Comparison of ENCODE assay signal across 9 mouse cellular contexts in genomic region chr9:71808640-71809254, GRCm38 (mm10). TPM values are rescaled to one million over a fixed set of nuclear protein-coding genes. Genes with fewer than 3 reads are reported as not detected.
DNase-seq lines count a peak whose midpoint lies in the region; ATAC-seq lines count a peak whose summit lies in the region.
"Had no signal": no experiment of that assay in that cellular context is flagged by ENCODE, and none has a peak within 500 bp of the region (broad histone marks: within the 10 kb centered on the region; RNA-seq: fewer than 3 reads in every experiment).

No protein-coding gene starts in this region.

- peaks cover 29% of the 10 kb centered on the region for H3K4me1 ChIP-seq in midbrain, embryonic 10.5 days
- peaks cover 4% of the 10 kb centered on the region; the same call in 1 of the 2 replicates for H3K4me1 ChIP-seq in midbrain, embryonic 16.5 days (ENCODE audit: control insufficient read depth, insufficient read depth, low read length)
- H3K4me1 ChIP-seq in intestine, embryonic 15.5 days (replicated peaks): 0 out of 2 replicates have a peak, but pooled peaks cover 5% of the 10 kb centered on the region

- peak; percentile 37 for DNase-seq in embryo, embryonic 11 days
- no peak for DNase-seq in embryo, embryonic 9.5 days (ENCODE audit: extremely low spot score)
- no peak for DNase-seq in midbrain, embryonic 10.5 days (ENCODE audit: low spot score)
- no peak for DNase-seq in gastrocnemius, postnatal 36 days
- DNase-seq in ovary, postnatal 14 days (ENCODE audit: low spot score): no peak
- DNase-seq: kidney, postnatal 14 days had no signal

- no peak for ATAC-seq in midbrain, embryonic 16.5 days
- no peak for ATAC-seq in intestine, embryonic 15.5 days
- no peak for ATAC-seq in CD4-positive, CD25-positive, alpha-beta regulatory T cell, adult 4 months

- WGBS in midbrain, embryonic 10.5 days: 33% methylated on average over 11 of the region's 11 CpGs
- 38% methylated on average over 11 of the region's 11 CpGs for WGBS in midbrain, embryonic 16.5 days
- 41% methylated on average over 11 of the region's 11 CpGs for WGBS in intestine, embryonic 15.5 days

- intact Hi-C loops in gastrocnemius, postnatal 36 days (cut with DNase I): no loop called here

- H3K36me3 ChIP-seq in midbrain, embryonic 10.5 days: no peaks in the 10 kb centered on the region
- no peaks in the 10 kb centered on the region for H3K36me3 ChIP-seq in midbrain, embryonic 16.5 days (ENCODE audit: control insufficient read depth, insufficient read depth, low read length)
- H3K36me3 ChIP-seq in intestine, embryonic 15.5 days: no peaks in the 10 kb centered on the region

- H3K9me3 ChIP-seq in midbrain, embryonic 10.5 days (replicated peaks): no peaks in the 10 kb centered on the region
- no peaks in the 10 kb centered on the region for H3K9me3 ChIP-seq in midbrain, embryonic 16.5 days (replicated peaks; ENCODE audit: control insufficient read depth, low read length, poor library complexity, severe bottlenecking)
- no peaks in the 10 kb centered on the region for H3K9me3 ChIP-seq in intestine, embryonic 15.5 days

- H3K27ac ChIP-seq in midbrain, embryonic 10.5 days (replicated peaks): 0 out of 2 replicates have a peak overlapping the region, but pooled peaks have one; percentile 7
- H3K27ac ChIP-seq in midbrain, embryonic 16.5 days (ENCODE audit: low read length): no peak overlapping the region
- no peak overlapping the region for H3K27ac ChIP-seq in intestine, embryonic 15.5 days

- H3K9ac ChIP-seq in midbrain, embryonic 16.5 days (ENCODE audit: low read depth, low read length): no peak overlapping the region
- H3K9ac ChIP-seq in intestine, embryonic 15.5 days: no peak overlapping the region

- peak overlapping the region; percentile 12 for H3K4me3 ChIP-seq in midbrain, embryonic 10.5 days
- no peak overlapping the region for H3K4me3 ChIP-seq in midbrain, embryonic 16.5 days (ENCODE audit: low read depth, low read length)
- H3K4me3 ChIP-seq in intestine, embryonic 15.5 days (replicated peaks): no peak overlapping the region; the same call in 1 of the 2 replicates

- H3K27me3 ChIP-seq in midbrain, embryonic 10.5 days (ENCODE audit: low read depth, poor library complexity, severe bottlenecking): peaks cover 7% of the 10 kb centered on the region
- no peaks in the 10 kb centered on the region for H3K27me3 ChIP-seq in midbrain, embryonic 16.5 days (ENCODE audit: control insufficient read depth, insufficient read depth, low read depth, low read length)
- no peaks in the 10 kb centered on the region for H3K27me3 ChIP-seq in intestine, embryonic 15.5 days (replicated peaks)

- H3K4me2 ChIP-seq in midbrain, embryonic 16.5 days (ENCODE audit: low read length): no peak overlapping the region
- H3K4me2 ChIP-seq in intestine, embryonic 15.5 days (replicated peaks): peak overlapping the region; percentile 42

RNA-seq across cellular contexts. Expression of gene Cgnl1, which starts 37.3 kb away (rescaled TPM):
- 6.3 and 6.5 TPM in 2 replicates for polyA plus RNA-seq in midbrain, embryonic 10.5 days (2016; fragmentation: Nextera tagmentation; extraction: Ambion mirVana)
- polyA plus RNA-seq in midbrain, embryonic 16.5 days (2015; fragmentation: Nextera tagmentation; extraction: Ambion mirVana): 4.2 and 4.6 TPM in 2 replicates
- polyA plus RNA-seq in intestine, embryonic 15.5 days (2015; fragmentation: Nextera tagmentation; extraction: Ambion mirVana): 9.0 and 9.4 TPM in 2 replicates
- polyA plus RNA-seq in CD4-positive, CD25-positive, alpha-beta regulatory T cell, adult 4 months (2017; shearing (Covaris generic)): not detected
- 1 to 10 TPM; 4.0 to 7.6 TPM for total RNA-seq in gastrocnemius, postnatal 36 days (2021)
